Mouse (Mus musculus): ENCODE data around the gene Mast1. TPM values are rescaled to one million over a fixed set of nuclear protein-coding genes. Genes with fewer than 3 reads are reported as not detected.
"Not testable (repeated sequence)": the region's sequence is repeated elsewhere in the genome, so short reads cannot be mapped to it uniquely, and the experiment has no call there.

Gene Mast1
- polyA plus RNA-seq, 1 experiment from 2014 or later = 74.7 TPM

DNA sequence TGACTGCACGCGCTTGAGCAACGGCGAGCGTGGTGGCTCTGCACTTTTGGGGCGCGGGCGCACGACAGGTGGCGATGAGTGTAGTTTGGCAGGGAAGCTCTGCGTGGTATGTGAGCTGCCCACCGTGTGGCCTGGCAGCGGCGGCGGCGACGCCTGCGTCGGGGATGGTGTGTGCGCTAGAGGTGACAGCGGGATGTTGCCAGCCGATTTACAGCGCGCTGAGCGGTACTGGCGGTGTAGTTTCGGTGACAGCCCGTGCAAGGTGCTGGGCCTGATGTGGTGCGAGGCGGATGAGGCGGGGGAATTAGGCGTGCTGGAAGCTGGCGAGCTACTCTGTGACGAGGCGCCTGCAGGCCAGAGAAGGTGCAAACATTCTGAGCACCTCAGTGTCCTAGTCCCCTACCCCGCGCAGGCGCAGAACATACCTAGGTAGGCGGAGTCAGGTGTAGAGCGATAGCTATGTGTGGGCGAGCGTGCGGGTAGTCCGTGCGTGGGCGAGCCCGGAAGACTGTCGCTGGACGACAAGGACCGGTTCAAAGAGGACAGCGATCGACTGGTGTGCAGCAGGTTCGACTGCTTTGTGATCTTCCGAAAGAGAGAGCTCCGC is 24.2 kb downstream of the Mast1 start:
- H3K4me2 ChIP-seq = peak overlapping the region; percentile 51
- H3K9ac ChIP-seq (replicated peaks) = no peak overlapping the region
- H3K36me3 ChIP-seq = peaks cover 81% of the 10 kb centered on the region
- H3K4me3 ChIP-seq (replicated peaks) = peak overlapping the region; percentile 24
- H3K27me3 ChIP-seq (replicated peaks) = peaks cover 46% of the 10 kb centered on the region
- no peak overlapping the region for H3K27ac ChIP-seq (replicated peaks)
- no peak for ATAC-seq (ENCODE audit: low FRiP score)
- no peaks in the 10 kb centered on the region for H3K9me3 ChIP-seq (replicated peaks)
- peaks cover 18% of the 10 kb centered on the region for H3K4me1 ChIP-seq
- 4% methylated on average over 51 of the region's 55 CpGs for WGBS

- H3K4me2 ChIP-seq = no peak overlapping the region
- ATAC-seq (ENCODE audit: low FRiP score) = no peak
- H3K9me3 ChIP-seq (replicated peaks) = no peaks in the 10 kb centered on the region
- WGBS = 23% methylated on average over 27 of the region's 27 CpGs
- no peak overlapping the region for H3K9ac ChIP-seq (replicated peaks)
- H3K27ac ChIP-seq (replicated peaks) = no peak overlapping the region
- H3K4me3 ChIP-seq (replicated peaks) = no peak overlapping the region; the same call in 1 of the 2 replicates
- peaks cover 18% of the 10 kb centered on the region for H3K4me1 ChIP-seq
- peaks cover 75% of the 10 kb centered on the region for H3K36me3 ChIP-seq
- peaks cover 42% of the 10 kb centered on the region for H3K27me3 ChIP-seq (replicated peaks)
These were observed 24.8 kb downstream of the Mast1 start for GRCm38 (mm10) chr8:84912391-84912790.

GRCm38 (mm10) chr8:84911854-84912253 is 25.3 kb downstream of the Mast1 start:
- Histone ChIP-seq H3K9me3 (replicated peaks) (no peaks in the 10 kb centered on the region), H3K4me3 (replicated peaks) (no peak overlapping the region), H3K36me3 (peaks cover 70% of the 10 kb centered on the region), H3K4me1 (peaks cover 18% of the 10 kb centered on the region), H3K9ac (replicated peaks) (no peak overlapping the region), H3K27me3 (replicated peaks) (peaks cover 40% of the 10 kb centered on the region), H3K4me2 (no peak overlapping the region), H3K27ac (replicated peaks) (no peak overlapping the region)
- ATAC-seq (ENCODE audit: low FRiP score) = no peak
- 82% methylated on average over 9 of the region's 9 CpGs for WGBS

GRCm38 (mm10) chr8:84910551-84910950 is 26.6 kb downstream of the Mast1 start:
- H3K4me1 ChIP-seq = peaks cover 18% of the 10 kb centered on the region
- no peak overlapping the region for H3K4me2 ChIP-seq
- H3K9ac ChIP-seq (replicated peaks) = no peak overlapping the region
- H3K36me3 ChIP-seq = peaks cover 57% of the 10 kb centered on the region
- H3K27ac ChIP-seq (replicated peaks) = no peak overlapping the region
- no peak overlapping the region for H3K4me3 ChIP-seq (replicated peaks)
- 93% methylated on average over 6 of the region's 6 CpGs for WGBS
- ATAC-seq (ENCODE audit: low FRiP score) = no peak
- peaks cover 27% of the 10 kb centered on the region for H3K27me3 ChIP-seq (replicated peaks)
- no peaks in the 10 kb centered on the region for H3K9me3 ChIP-seq (replicated peaks)

GRCm38 (mm10) chr8:84909949-84910348 is 27.2 kb downstream of the Mast1 start:
- Histone ChIP-seq H3K9ac (replicated peaks) (no peak overlapping the region), H3K27ac (replicated peaks) (no peak overlapping the region), H3K4me2 (no peak overlapping the region), H3K4me3 (replicated peaks) (no peak overlapping the region), H3K9me3 (replicated peaks) (no peaks in the 10 kb centered on the region), H3K36me3 (peaks cover 51% of the 10 kb centered on the region), H3K27me3 (replicated peaks) (peaks cover 23% of the 10 kb centered on the region), H3K4me1 (peaks cover 18% of the 10 kb centered on the region)
- ATAC-seq (ENCODE audit: low FRiP score) = no peak
- WGBS = 90% methylated on average over 5 of the region's 5 CpGs

DNA sequence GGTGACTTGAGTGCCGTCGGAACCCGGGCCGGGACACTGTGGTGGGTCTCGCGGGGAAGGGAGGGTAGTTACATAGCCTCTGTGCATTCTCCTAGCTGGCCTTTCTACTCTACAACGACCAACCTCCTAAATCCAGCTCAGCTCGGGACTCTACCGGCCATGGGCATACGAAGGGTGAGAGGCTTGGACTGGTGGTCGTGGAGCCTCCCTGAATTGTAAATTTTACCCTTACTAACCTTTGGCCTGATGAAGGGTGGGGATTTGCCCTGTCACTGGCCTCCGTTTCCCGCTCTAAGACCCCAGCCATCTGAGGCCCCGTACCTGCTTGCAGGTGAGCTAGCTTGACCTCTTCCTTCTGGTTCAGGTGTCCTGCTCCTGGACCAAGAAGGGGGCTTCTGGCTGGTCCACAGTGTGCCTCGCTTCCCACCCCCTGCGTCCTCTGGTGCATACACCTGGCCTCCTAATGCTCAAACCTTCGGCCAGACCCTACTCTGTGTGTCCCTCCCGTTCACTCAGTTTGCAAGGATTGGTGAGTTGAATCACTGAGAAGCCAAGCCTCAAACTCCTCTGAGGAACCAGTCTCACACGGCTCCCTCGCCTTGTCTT is 27.9 kb downstream of the Mast1 start:
- H3K4me1 ChIP-seq = peaks cover 18% of the 10 kb centered on the region
- H3K9ac ChIP-seq (replicated peaks) = peak overlapping the region; percentile 49
- H3K4me3 ChIP-seq (replicated peaks) = peak overlapping the region; percentile 40
- H3K9me3 ChIP-seq (replicated peaks) = no peaks in the 10 kb centered on the region
- peaks cover 45% of the 10 kb centered on the region for H3K36me3 ChIP-seq
- WGBS = 51% methylated on average over 20 of the region's 20 CpGs
- peak; percentile 22; the same call in 1 of the 2 replicates for ATAC-seq (ENCODE audit: low FRiP score)
- peaks cover 22% of the 10 kb centered on the region for H3K27me3 ChIP-seq (replicated peaks)
- peak overlapping the region; percentile 62 for H3K4me2 ChIP-seq
- no peak overlapping the region for H3K27ac ChIP-seq (replicated peaks)

DNA sequence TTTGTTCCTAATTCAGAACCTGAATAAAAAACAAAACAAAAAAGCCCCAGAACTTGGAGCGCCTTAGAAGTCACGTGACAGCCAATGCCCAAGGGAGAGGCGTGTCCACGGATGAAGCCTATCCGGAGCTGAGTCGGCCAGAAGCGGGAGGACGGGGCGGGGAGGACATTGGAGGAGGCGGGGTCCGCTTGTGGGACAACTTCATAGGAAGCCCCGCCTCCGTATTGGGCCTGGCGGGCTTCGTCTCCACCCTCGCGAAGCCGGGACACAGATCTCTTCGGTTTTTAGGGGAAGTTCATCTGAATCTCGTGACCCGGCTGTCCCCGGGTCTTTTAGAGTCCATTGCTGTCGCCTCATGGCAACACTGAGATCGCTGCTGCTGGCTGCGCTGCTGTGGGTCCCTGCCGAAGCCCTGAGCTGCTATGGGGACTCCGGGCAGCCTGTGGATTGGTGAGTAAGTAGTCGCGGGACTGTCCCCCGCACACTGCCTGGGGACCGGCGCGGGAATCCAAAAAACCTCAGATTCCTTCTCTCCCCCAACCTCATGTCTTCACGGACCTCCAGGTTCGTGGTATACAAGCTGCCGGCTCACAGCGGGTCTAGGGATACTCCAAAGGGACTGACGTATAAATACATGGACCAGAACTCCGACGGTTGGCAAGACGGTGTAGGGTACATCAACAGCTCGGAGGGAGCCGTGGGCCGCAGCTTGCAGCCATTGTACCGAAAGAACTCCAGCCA is 28.6 kb downstream of the Mast1 start, which contains the start of gene Dnase2a:
Gene Dnase2a, plus strand, starts transcription at position 140 of the 741 bp plus-strand sequence.
- WGBS = 1% methylated on average over 45 of the region's 45 CpGs
- peak; percentile 77 for ATAC-seq (ENCODE audit: low FRiP score)
- Histone ChIP-seq H3K4me1 (peaks cover 19% of the 10 kb centered on the region), H3K9me3 (replicated peaks) (no peaks in the 10 kb centered on the region), H3K27me3 (replicated peaks) (peaks cover 24% of the 10 kb centered on the region), H3K27ac (replicated peaks) (no peak within 1 kb of the TSS), H3K4me3 (replicated peaks) (peak within 1 kb of the TSS; percentile 40), H3K4me2 (peak within 1 kb of the TSS; percentile 62), H3K36me3 (peaks cover 41% of the 10 kb centered on the region), H3K9ac (replicated peaks) (peak within 1 kb of the TSS; percentile 49)

GRCm38 (mm10) chr8:84907979-84908378 is 29.2 kb downstream of the Mast1 start:
- H3K9ac ChIP-seq (replicated peaks); H3K9me3 ChIP-seq (replicated peaks); ATAC-seq (ENCODE audit: low FRiP score); H3K27ac ChIP-seq (replicated peaks): not testable (repeated sequence)
- peaks cover 22% of the 10 kb centered on the region for H3K4me1 ChIP-seq
- peaks cover 22% of the 10 kb centered on the region for H3K27me3 ChIP-seq (replicated peaks)
- WGBS = 35% methylated on average over 7 of the region's 7 CpGs
- peak overlapping the region; percentile 40 for H3K4me3 ChIP-seq (replicated peaks)
- peak overlapping the region; percentile 62 for H3K4me2 ChIP-seq
- peaks cover 35% of the 10 kb centered on the region for H3K36me3 ChIP-seq

DNA sequence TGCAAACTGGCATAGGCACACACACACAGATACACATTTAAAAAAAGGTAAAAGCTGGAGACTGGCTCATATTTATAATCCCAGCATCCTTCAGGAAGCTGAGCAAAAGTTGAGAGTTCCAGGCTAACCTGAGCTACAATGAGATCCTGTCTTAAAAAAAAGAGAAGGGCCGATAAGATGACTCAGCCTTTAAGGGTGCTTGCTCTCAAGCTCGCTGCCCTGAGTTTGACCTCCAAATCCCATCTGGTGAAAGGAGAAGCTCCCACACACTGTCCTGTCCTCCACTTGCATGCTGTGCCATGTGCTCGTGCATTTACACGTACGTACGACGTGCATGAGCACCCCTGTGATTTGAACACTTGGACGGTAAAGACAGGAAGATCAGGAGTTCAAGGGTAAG is 29.7 kb downstream of the Mast1 start:
- H3K9ac ChIP-seq (replicated peaks) = no peak overlapping the region
- peaks cover 24% of the 10 kb centered on the region for H3K4me1 ChIP-seq
- peaks cover 18% of the 10 kb centered on the region for H3K27me3 ChIP-seq (replicated peaks)
- no peak overlapping the region for H3K4me3 ChIP-seq (replicated peaks)
- H3K4me2 ChIP-seq = no peak overlapping the region
- ATAC-seq (ENCODE audit: low FRiP score) = no peak
- WGBS = 80% methylated on average over 8 of the region's 8 CpGs
- H3K27ac ChIP-seq (replicated peaks) = no peak overlapping the region
- H3K36me3 ChIP-seq = peaks cover 30% of the 10 kb centered on the region
- no peaks in the 10 kb centered on the region for H3K9me3 ChIP-seq (replicated peaks)

GRCm38 (mm10) chr8:84907037-84907436 is 30.1 kb downstream of the Mast1 start:
- no peaks in the 10 kb centered on the region for H3K9me3 ChIP-seq (replicated peaks)
- H3K27me3 ChIP-seq (replicated peaks) = peaks cover 22% of the 10 kb centered on the region
- no peak overlapping the region for H3K9ac ChIP-seq (replicated peaks)
- H3K36me3 ChIP-seq = peaks cover 26% of the 10 kb centered on the region
- no peak overlapping the region for H3K27ac ChIP-seq (replicated peaks)
- 92% methylated on average over 9 of the region's 9 CpGs for WGBS
- no peak for ATAC-seq (ENCODE audit: low FRiP score)
- peaks cover 26% of the 10 kb centered on the region for H3K4me1 ChIP-seq
- H3K4me2 ChIP-seq = no peak overlapping the region
- H3K4me3 ChIP-seq (replicated peaks) = no peak overlapping the region

DNA sequence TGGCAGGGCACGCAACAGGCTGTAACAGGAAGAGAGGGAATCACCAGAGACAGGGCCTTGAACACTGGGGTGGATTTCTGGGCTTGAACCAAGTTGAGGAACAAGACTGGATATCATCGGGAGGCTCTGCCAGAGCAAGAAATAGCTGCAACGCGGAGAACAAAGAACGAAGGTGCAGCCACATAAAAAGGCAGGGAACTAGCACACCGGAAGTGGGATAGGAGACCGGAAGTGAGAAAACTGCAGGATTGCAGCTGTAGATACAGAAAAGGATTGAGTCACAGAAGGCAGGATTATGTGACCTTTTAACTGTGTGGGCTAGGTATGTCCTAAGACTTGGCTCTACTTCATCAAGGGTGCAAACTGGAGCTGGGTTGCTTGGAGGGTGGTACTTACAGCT is 32.8 kb downstream of the Mast1 start:
- Histone ChIP-seq H3K4me1 (peaks cover 26% of the 10 kb centered on the region), H3K27me3 (replicated peaks) (peaks cover 18% of the 10 kb centered on the region), H3K9me3 (replicated peaks) (no peaks in the 10 kb centered on the region), H3K9ac (replicated peaks) (no peak overlapping the region), H3K36me3 (no peaks in the 10 kb centered on the region), H3K4me2 (no peak overlapping the region), H3K4me3 (replicated peaks) (no peak overlapping the region), H3K27ac (replicated peaks) (no peak overlapping the region)
- no peak for ATAC-seq (ENCODE audit: low FRiP score)
- 93% methylated on average over 7 of the region's 7 CpGs for WGBS
